Comparison of ENCODE assay signal across 10 mouse cellular contexts in genomic region chr4:133022954-133023635, GRCm38 (mm10). TPM values are rescaled to one million over a fixed set of nuclear protein-coding genes. Genes with fewer than 3 reads are reported as not detected.
A peak's percentile ranks its signal among the peaks of the same experiment; 100 is the strongest.
DNase-seq lines count a peak whose midpoint lies in the region; ATAC-seq lines count a peak whose summit lies in the region.
"Had no signal": no experiment of that assay in that cellular context is flagged by ENCODE, and none has a peak within 500 bp of the region (broad histone marks: within the 10 kb centered on the region; RNA-seq: fewer than 3 reads in every experiment).

No protein-coding gene starts in this region.

- peaks cover 92% of the 10 kb centered on the region for H3K4me1 ChIP-seq in limb, embryonic 13.5 days
- peaks cover 87% of the 10 kb centered on the region for H3K4me1 ChIP-seq in limb, embryonic 10.5 days
- H3K4me1 ChIP-seq in hindbrain, embryonic 14.5 days (replicated peaks; ENCODE audit: control insufficient read depth, insufficient read depth, low read length): peaks cover 76% of the 10 kb centered on the region

- peak overlapping the region; percentile 55; the same call in 1 of the 2 replicates for H3K4me2 ChIP-seq in limb, embryonic 13.5 days (replicated peaks)
- peak overlapping the region; percentile 48 for H3K4me2 ChIP-seq in hindbrain, embryonic 14.5 days (replicated peaks)

- DNase-seq in cerebellum, adult 9-11 months: peak; percentile 65
- DNase-seq in cerebellum, adult 11 months: no peak
- no peak for DNase-seq in limb, embryonic 10.5 days (ENCODE audit: low spot score)
- DNase-seq in hindbrain, embryonic 14.5 days (ENCODE audit: low spot score): no peak
- DNase-seq in retina, embryonic 14.5 days (ENCODE audit: low spot score): peak; percentile 53
- no peak for DNase-seq in left cerebral cortex, adult 8-10 months (ENCODE audit: low spot score in 2 of 2)

- no peak overlapping the region for H3K27ac ChIP-seq in limb, embryonic 13.5 days
- H3K27ac ChIP-seq in limb, embryonic 10.5 days: no peak overlapping the region
- peak overlapping the region; percentile 71 for H3K27ac ChIP-seq in hindbrain, embryonic 14.5 days

- H3K27me3 ChIP-seq in limb, embryonic 13.5 days: no peaks in the 10 kb centered on the region
- H3K27me3 ChIP-seq in limb, embryonic 10.5 days (ENCODE audit: low read depth, poor library complexity, severe bottlenecking): no peaks in the 10 kb centered on the region
- no peaks in the 10 kb centered on the region for H3K27me3 ChIP-seq in hindbrain, embryonic 14.5 days (ENCODE audit: control insufficient read depth, insufficient read depth, low read length)

- H3K4me3 ChIP-seq in limb, embryonic 13.5 days: no peak overlapping the region
- no peak overlapping the region for H3K4me3 ChIP-seq in limb, embryonic 10.5 days
- no peak overlapping the region for H3K4me3 ChIP-seq in hindbrain, embryonic 14.5 days (replicated peaks; ENCODE audit: low read length)
- H3K4me3 ChIP-seq: erythroblast, embryonic 14.5 days had no signal

- H3K36me3 ChIP-seq in limb, embryonic 13.5 days: peaks cover 25% of the 10 kb centered on the region
- H3K36me3 ChIP-seq in limb, embryonic 10.5 days: peaks cover 59% of the 10 kb centered on the region
- 0 out of 2 replicates have a peak, but pooled peaks cover 2% of the 10 kb centered on the region for H3K36me3 ChIP-seq in hindbrain, embryonic 14.5 days (replicated peaks; ENCODE audit: control insufficient read depth, insufficient read depth)

- ATAC-seq in limb, embryonic 13.5 days (ENCODE audit: low FRiP score, low read depth): no peak
- peak; percentile 18; the same call in 1 of the 2 replicates for ATAC-seq in hindbrain, embryonic 14.5 days (ENCODE audit: low FRiP score)
- no peak for ATAC-seq in erythroid progenitor cell, adult 5-6 weeks (replicated peaks; ENCODE audit: low FRiP score, poor library complexity, severe bottlenecking)
- ATAC-seq: lung, postnatal 0 days had no signal

- no peaks in the 10 kb centered on the region for H3K9me3 ChIP-seq in limb, embryonic 13.5 days
- H3K9me3 ChIP-seq in limb, embryonic 10.5 days (replicated peaks): no peaks in the 10 kb centered on the region
- no peaks in the 10 kb centered on the region for H3K9me3 ChIP-seq in hindbrain, embryonic 14.5 days (ENCODE audit: control insufficient read depth, low read length)

- WGBS in limb, embryonic 13.5 days: 75% methylated on average over 14 of the region's 14 CpGs
- 84% methylated on average over 14 of the region's 14 CpGs for WGBS in limb, embryonic 10.5 days
- 30% methylated on average over 13 of the region's 14 CpGs for WGBS in hindbrain, embryonic 14.5 days

- H3K9ac ChIP-seq in limb, embryonic 13.5 days: no peak overlapping the region
- H3K9ac ChIP-seq in hindbrain, embryonic 14.5 days: peak overlapping the region; percentile 35; the same call in 1 of the 2 replicates

RNA-seq across cellular contexts. Expression of gene Ahdc1, which starts 12.0 kb away (rescaled TPM):
- 11.3 and 11.5 TPM in 2 replicates for polyA plus RNA-seq in limb, embryonic 13.5 days (2015; fragmentation: Nextera tagmentation; extraction: Ambion mirVana)
- 13.0 and 13.8 TPM in 2 replicates for polyA plus RNA-seq in limb, embryonic 10.5 days (2016; fragmentation: Nextera tagmentation; extraction: Ambion mirVana)
- polyA plus RNA-seq in hindbrain, embryonic 14.5 days (2014; fragmentation: Nextera tagmentation; extraction: Ambion mirVana): 12.9 and 13.4 TPM in 2 replicates
- total RNA-seq in left cerebral cortex, adult 8-10 months (2022): 100 to 1,000 TPM in 2 of 4 experiments, 10 to 100 TPM in 2; 95.7 to 104 (median 99.7) TPM
- total RNA-seq in erythroid progenitor cell, adult 5-6 weeks (2015; ENCODE audit: low replicate concordance): 2.9 TPM in 2 replicates
- total RNA-seq in erythroid progenitor cell, adult 5-6 weeks (2017; ENCODE audit: low replicate concordance): 0.26 TPM in 1 of 2 replicates, not detected in the other

RNA-seq across cellular contexts. Expression of gene Fgr, which starts 49.2 kb away (rescaled TPM):
- 0.19 and 0.26 TPM in 2 replicates for polyA plus RNA-seq in limb, embryonic 13.5 days (2015; fragmentation: Nextera tagmentation; extraction: Ambion mirVana)
- polyA plus RNA-seq in limb, embryonic 10.5 days (2016; fragmentation: Nextera tagmentation; extraction: Ambion mirVana): 0.19 and 0.33 TPM in 2 replicates
- polyA plus RNA-seq in hindbrain, embryonic 14.5 days (2014; fragmentation: Nextera tagmentation; extraction: Ambion mirVana): 0.14 and 0.17 TPM in 2 replicates
- 1 to 10 TPM in 2 of 4 experiments, under 1 TPM in 2; 0.17 to 1.1 (median 0.82) TPM for total RNA-seq in left cerebral cortex, adult 8-10 months (2022)
- 8.4 and 12.6 TPM in 2 replicates for total RNA-seq in erythroid progenitor cell, adult 5-6 weeks (2015; ENCODE audit: low replicate concordance)
- total RNA-seq in erythroid progenitor cell, adult 5-6 weeks (2017; ENCODE audit: low replicate concordance): 7.8 and 9.7 TPM in 2 replicates

Comparison
In these comparisons a context has a peak if more than half of its experiments do, and no peak if none do; other contexts are left out.
1. DNase-seq: peak in cerebellum, adult 9-11 months (single experiment) and retina, embryonic 14.5 days (single experiment); none in cerebellum, adult 11 months (single experiment), limb, embryonic 10.5 days (single experiment), hindbrain, embryonic 14.5 days (single experiment) and left cerebral cortex, adult 8-10 months (0 of 2).